Mouse (Mus musculus) midbrain, embryonic 11.5 days (tissue): Measurements from ENCODE around the gene Nedd9. TPM values are rescaled to one million over a fixed set of nuclear protein-coding genes. Genes with fewer than 3 reads are reported as not detected.

Source experiments
- ATAC-seq: fragments of 200-750 bp; cut with Nextera tagmentation; 2 replicates; pipeline ENCODE4 v1.8.0; 2017; ENCODE audit warnings: moderate TSS enrichment, moderate library complexity; ENCODE audit not compliant: low FRiP score
- DNase-seq: peaks from one replicate; pipeline ENCODE4 v3.0.0; 2015; ENCODE audit warnings: low spot score; ENCODE audit errors: missing footprints
- H3K27ac ChIP-seq: fragments of 300-500 bp; sonication (generic); 2 replicates; pipeline ENCODE4 v1.5.1; 2014; ENCODE audit warnings: low read depth, low read length
- H3K27me3 ChIP-seq: fragments of 300-500 bp; sonication (generic); 2 replicates; pipeline ENCODE4 v1.6.1; 2014; ENCODE audit warnings: mild to moderate bottlenecking, low read length, moderate library complexity, mixed read lengths; ENCODE audit not compliant: control insufficient read depth, insufficient read depth
- H3K36me3 ChIP-seq: fragments of 300-500 bp; sonication (generic); 2 replicates; pipeline ENCODE4 v1.6.1; 2014; ENCODE audit warnings: mild to moderate bottlenecking, low read length, moderate library complexity, mixed read lengths; ENCODE audit not compliant: control insufficient read depth, insufficient read depth
- H3K4me1 ChIP-seq: fragments of 300-500 bp; sonication (generic); 2 replicates; pipeline ENCODE4 v1.6.1; 2014; ENCODE audit warnings: low read length; ENCODE audit not compliant: control insufficient read depth, insufficient read depth
- H3K4me2 ChIP-seq: fragments of 300-500 bp; sonication (generic); 2 replicates; pipeline ENCODE4 v1.6.1; 2014; ENCODE audit warnings: mild to moderate bottlenecking, moderate library complexity
- H3K4me3 ChIP-seq: fragments of 300-500 bp; sonication (generic); 2 replicates; pipeline ENCODE4 v1.5.1; 2014; ENCODE audit warnings: low read depth, low read length
- H3K9ac ChIP-seq: fragments of 300-500 bp; sonication (generic); 2 replicates; pipeline ENCODE4 v1.6.1; 2014; ENCODE audit warnings: low read length
- H3K9me3 ChIP-seq: fragments of 300-500 bp; sonication (generic); 2 replicates; pipeline ENCODE4 v1.6.1; 2016; ENCODE audit warnings: low read length; ENCODE audit not compliant: control insufficient read depth
- WGBS: fragments of 180-500 bp; shearing (Covaris S2); extraction: QIAGEN DNeasy Blood & Tissue Kit; methylation state at CpG from one replicate; pipeline ENCODE4 v1.1.7; 2014; 5-methylcytosine and 5-hydroxymethylcytosine counted together
- polyA plus RNA-seq: library from polyadenylated mRNA; unstranded; fragments of >200 nt; fragmentation: Nextera tagmentation; extraction: Ambion mirVana; gene quantifications from 2 replicates; pipeline ENCODE4 v1.2.1, GENCODE M21; 2014

The Nedd9 gene
- polyA plus RNA-seq, 1 experiment from 2014 or later = 18.5 TPM

GRCm38 (mm10) chr13:41436731-41437130, 50.4 kb downstream of the Nedd9 start:
- Histone ChIP-seq H3K4me2 (no peak overlapping the region), H3K9me3 (no peaks in the 10 kb centered on the region), H3K9ac (no peak overlapping the region), H3K4me1 (no peaks in the 10 kb centered on the region), H3K4me3 (no peak overlapping the region), H3K36me3 (no peaks in the 10 kb centered on the region), H3K27ac (no peak overlapping the region), H3K27me3 (no peaks in the 10 kb centered on the region)
- DNase-seq (no peak), ATAC-seq (no peak)
- 80% methylated on average over 5 of the region's 5 CpGs for WGBS

GRCm38 (mm10) chr13:41433201-41433600, 54.0 kb downstream of the Nedd9 start:
- no peaks in the 10 kb centered on the region for H3K9me3 ChIP-seq
- WGBS = 95% methylated on average over 6 of the region's 6 CpGs
- no peak overlapping the region for H3K4me2 ChIP-seq
- H3K9ac ChIP-seq = no peak overlapping the region
- no peaks in the 10 kb centered on the region for H3K36me3 ChIP-seq
- H3K4me1 ChIP-seq = no peaks in the 10 kb centered on the region
- no peak for ATAC-seq
- no peak overlapping the region for H3K27ac ChIP-seq
- no peak overlapping the region for H3K4me3 ChIP-seq
- DNase-seq = no peak
- no peaks in the 10 kb centered on the region for H3K27me3 ChIP-seq

- no peaks in the 10 kb centered on the region for H3K36me3 ChIP-seq
- WGBS = 80% methylated on average over 3 of the region's 3 CpGs
- no peaks in the 10 kb centered on the region for H3K27me3 ChIP-seq
- no peak overlapping the region for H3K4me3 ChIP-seq
- no peaks in the 10 kb centered on the region for H3K9me3 ChIP-seq
- H3K9ac ChIP-seq = no peak overlapping the region
- ATAC-seq = no peak
- H3K4me1 ChIP-seq = no peaks in the 10 kb centered on the region
- no peak overlapping the region for H3K4me2 ChIP-seq
- no peak for DNase-seq
- H3K27ac ChIP-seq = no peak overlapping the region
These were observed 55.4 kb downstream of the Nedd9 start for GRCm38 (mm10) chr13:41431795-41432194.

GRCm38 (mm10) chr13:41427046-41427445, 60.1 kb downstream of the Nedd9 start:
- Histone ChIP-seq H3K36me3 (no peaks in the 10 kb centered on the region), H3K27ac (no peak overlapping the region), H3K4me1 (no peaks in the 10 kb centered on the region), H3K4me3 (no peak overlapping the region), H3K9ac (no peak overlapping the region), H3K9me3 (no peaks in the 10 kb centered on the region), H3K27me3 (no peaks in the 10 kb centered on the region), H3K4me2 (no peak overlapping the region)
- whole genome bisulfite sequencing = 77% methylated on average over 3 of the region's 3 CpGs
- no peak for ATAC-seq
- no peak for DNase-seq

GRCm38 (mm10) chr13:41423463-41424074, 63.6 kb downstream of the Nedd9 start:
- no peak overlapping the region for H3K9ac ChIP-seq
- WGBS = 89% methylated on average over 10 of the region's 10 CpGs
- H3K4me1 ChIP-seq = no peaks in the 10 kb centered on the region
- no peak overlapping the region for H3K4me3 ChIP-seq
- H3K27ac ChIP-seq = no peak overlapping the region
- no peak for ATAC-seq
- no peak for DNase-seq
- no peaks in the 10 kb centered on the region for H3K27me3 ChIP-seq
- H3K9me3 ChIP-seq = no peaks in the 10 kb centered on the region
- no peaks in the 10 kb centered on the region for H3K36me3 ChIP-seq
- no peak overlapping the region for H3K4me2 ChIP-seq

GRCm38 (mm10) chr13:41422581-41422980, 64.6 kb downstream of the Nedd9 start:
- no peak overlapping the region for H3K4me2 ChIP-seq
- no peaks in the 10 kb centered on the region for H3K27me3 ChIP-seq
- no peaks in the 10 kb centered on the region for H3K36me3 ChIP-seq
- no peak for DNase-seq
- no peak for ATAC-seq
- 95% methylated on average over 5 of the region's 5 CpGs for WGBS
- H3K9ac ChIP-seq = no peak overlapping the region
- H3K27ac ChIP-seq = no peak overlapping the region
- H3K4me3 ChIP-seq = no peak overlapping the region
- H3K9me3 ChIP-seq = no peaks in the 10 kb centered on the region
- H3K4me1 ChIP-seq = no peaks in the 10 kb centered on the region

- Histone ChIP-seq H3K9me3 (no peaks in the 10 kb centered on the region), H3K4me1 (no peaks in the 10 kb centered on the region), H3K4me3 (no peak overlapping the region), H3K27ac (no peak overlapping the region), H3K36me3 (no peaks in the 10 kb centered on the region), H3K4me2 (no peak overlapping the region), H3K27me3 (no peaks in the 10 kb centered on the region), H3K9ac (no peak overlapping the region)
- WGBS = 85% methylated on average over 4 of the region's 4 CpGs
- ATAC-seq (no peak), DNase-seq (no peak)
These were observed 66.8 kb downstream of the Nedd9 start for GRCm38 (mm10) chr13:41420376-41420775.

- ATAC-seq (no peak), DNase-seq (peak; percentile 23)
- H3K27ac ChIP-seq = no peak overlapping the region
- WGBS = 88% methylated on average over 13 of the region's 13 CpGs
- H3K4me2 ChIP-seq = no peak overlapping the region
- H3K27me3 ChIP-seq = no peaks in the 10 kb centered on the region
- H3K4me1 ChIP-seq = no peaks in the 10 kb centered on the region
- H3K4me3 ChIP-seq = no peak overlapping the region
- no peaks in the 10 kb centered on the region for H3K9me3 ChIP-seq
- no peaks in the 10 kb centered on the region for H3K36me3 ChIP-seq
- H3K9ac ChIP-seq = no peak overlapping the region
These were observed 68.8 kb downstream of the Nedd9 start for GRCm38 (mm10) chr13:41418198-41418869.

GRCm38 (mm10) chr13:41416065-41417016, 70.8 kb downstream of the Nedd9 start:
- H3K4me1 ChIP-seq = no peaks in the 10 kb centered on the region
- no peaks in the 10 kb centered on the region for H3K27me3 ChIP-seq
- no peak overlapping the region for H3K4me2 ChIP-seq
- no peak overlapping the region for H3K4me3 ChIP-seq
- no peak overlapping the region for H3K9ac ChIP-seq
- DNase-seq = peak; percentile 56
- no peaks in the 10 kb centered on the region for H3K36me3 ChIP-seq
- WGBS = 88% methylated on average over 11 of the region's 11 CpGs
- H3K9me3 ChIP-seq = no peaks in the 10 kb centered on the region
- ATAC-seq = no peak
- no peak overlapping the region for H3K27ac ChIP-seq
